Mouse (Mus musculus) liver, embryonic 11.5 days (tissue): Measurements from ENCODE around the gene Oas3. TPM values are rescaled to one million over a fixed set of nuclear protein-coding genes. Genes with fewer than 3 reads are reported as not detected.
A peak's percentile ranks its signal among the peaks of the same experiment; 100 is the strongest.

Experiments
- ATAC-seq: fragments of 200-750 bp; cut with Nextera tagmentation; replicated peaks from 2 replicates; pipeline ENCODE4 v1.8.0; 2017; ENCODE audit warnings: moderate number of reproducible peaks, mild to moderate bottlenecking, moderate TSS enrichment, moderate library complexity; ENCODE audit not compliant: low FRiP score
- DNase-seq: peaks from one replicate; pipeline ENCODE4 v3.0.0-alpha.2; 2017; ENCODE audit warnings: low spot score
- H3K27ac ChIP-seq: fragments of 300-500 bp; sonication (generic); 2 replicates; pipeline ENCODE4 v1.5.1; 2014; ENCODE audit warnings: mild to moderate bottlenecking, low read depth, low read length, control low read depth
- H3K27me3 ChIP-seq: fragments of 300-500 bp; sonication (generic); replicated peaks from 2 replicates; pipeline ENCODE4 v1.6.1; 2014; ENCODE audit warnings: low read length, mixed read lengths; ENCODE audit not compliant: control insufficient read depth, insufficient read depth
- H3K36me3 ChIP-seq: fragments of 300-500 bp; sonication (generic); 2 replicates; pipeline ENCODE4 v1.6.1; 2014; ENCODE audit warnings: mild to moderate bottlenecking, low read length, moderate library complexity, mixed read lengths; ENCODE audit not compliant: control insufficient read depth, insufficient read depth
- H3K4me1 ChIP-seq: fragments of 300-500 bp; sonication (generic); replicated peaks from 2 replicates; pipeline ENCODE4 v1.6.1; 2014; ENCODE audit warnings: low read length, mixed read lengths; ENCODE audit not compliant: control insufficient read depth, insufficient read depth
- H3K4me2 ChIP-seq: fragments of 300-500 bp; sonication (generic); 2 replicates; pipeline ENCODE4 v1.6.1; 2014; ENCODE audit warnings: mild to moderate bottlenecking, control low read depth, moderate library complexity
- H3K4me3 ChIP-seq: fragments of 300-500 bp; sonication (generic); 2 replicates; pipeline ENCODE4 v1.5.1; 2014; ENCODE audit warnings: low read depth, low read length, control low read depth
- H3K9ac ChIP-seq: fragments of 300-500 bp; sonication (generic); 2 replicates; pipeline ENCODE4 v1.6.1; 2014; ENCODE audit warnings: low read depth, low read length, control low read depth
- H3K9me3 ChIP-seq: fragments of 300-500 bp; sonication (generic); 2 replicates; pipeline ENCODE4 v1.6.1; 2016; ENCODE audit warnings: low read length, inconsistent platforms, mixed read lengths; ENCODE audit not compliant: control insufficient read depth
- WGBS: fragments of 180-500 bp; shearing (Covaris S2); extraction: QIAGEN DNeasy Blood & Tissue Kit; methylation state at CpG from one replicate; pipeline ENCODE4 v1.1.7; 2014; 5-methylcytosine and 5-hydroxymethylcytosine counted together
- polyA plus RNA-seq: library from polyadenylated mRNA; unstranded; fragments of >200 nt; fragmentation: Nextera tagmentation; extraction: Ambion mirVana; gene quantifications from 2 replicates; pipeline ENCODE4 v1.2.1, GENCODE M21; 2014

The Oas3 gene
- polyA plus RNA-seq, 1 experiment from 2014 or later: 0.04 TPM

- 71% methylated on average over 10 of the region's 10 CpGs for WGBS
- Histone ChIP-seq H3K27ac (no peak overlapping the region), H3K9ac (no peak overlapping the region), H3K4me1 (no peaks in the 10 kb centered on the region), H3K4me3 (no peak overlapping the region), H3K9me3 (no peaks in the 10 kb centered on the region), H3K36me3 (no peaks in the 10 kb centered on the region), H3K4me2 (no peak overlapping the region), H3K27me3 (peaks cover 24% of the 10 kb centered on the region)
- ATAC-seq: no peak
- no peak for DNase-seq
These were observed 60.3 kb downstream of the Oas3 start for GRCm38 (mm10) chr5:120717136-120717535.

GRCm38 (mm10) chr5:120714314-120714713 lies 63.1 kb downstream of the Oas3 start:
- peak; percentile 68 for DNase-seq
- H3K9me3 ChIP-seq: no peaks in the 10 kb centered on the region
- H3K4me1 ChIP-seq: peaks cover 8% of the 10 kb centered on the region; the same call in 1 of the 2 replicates
- no peaks in the 10 kb centered on the region for H3K36me3 ChIP-seq
- no peak overlapping the region for H3K9ac ChIP-seq
- no peak overlapping the region for H3K4me3 ChIP-seq
- 5% methylated on average over 16 of the region's 16 CpGs for WGBS
- no peak overlapping the region for H3K4me2 ChIP-seq
- H3K27ac ChIP-seq: no peak overlapping the region
- ATAC-seq: no peak
- H3K27me3 ChIP-seq: peaks cover 52% of the 10 kb centered on the region

- no peak for ATAC-seq
- Histone ChIP-seq H3K4me3 (no peak overlapping the region), H3K4me2 (no peak overlapping the region), H3K27ac (no peak overlapping the region), H3K27me3 (peaks cover 66% of the 10 kb centered on the region), H3K9me3 (no peaks in the 10 kb centered on the region), H3K9ac (no peak overlapping the region), H3K36me3 (no peaks in the 10 kb centered on the region), H3K4me1 (peaks cover 8% of the 10 kb centered on the region; the same call in 1 of the 2 replicates)
- 70% methylated on average over 8 of the region's 8 CpGs for WGBS
- no peak for DNase-seq
These were observed 64.7 kb downstream of the Oas3 start for GRCm38 (mm10) chr5:120712721-120713120.

GRCm38 (mm10) chr5:120711827-120712226 lies 65.6 kb downstream of the Oas3 start, which contains the start of gene Dtx1:
Gene Dtx1, minus strand, starts transcription at chr5:120711927.
- H3K4me2 ChIP-seq: peak within 1 kb of the TSS; percentile 58
- no peak for DNase-seq
- peak within 1 kb of the TSS; percentile 33 for H3K4me3 ChIP-seq
- H3K9ac ChIP-seq: no peak within 1 kb of the TSS
- no peaks in the 10 kb centered on the region for H3K36me3 ChIP-seq
- no peak for ATAC-seq
- H3K9me3 ChIP-seq: no peaks in the 10 kb centered on the region
- H3K27ac ChIP-seq: no peak within 1 kb of the TSS
- H3K27me3 ChIP-seq: peaks cover 73% of the 10 kb centered on the region
- 36% methylated on average over 3 of the region's 3 CpGs for WGBS
- H3K4me1 ChIP-seq: peaks cover 8% of the 10 kb centered on the region; the same call in 1 of the 2 replicates

- Histone ChIP-seq H3K36me3 (no peaks in the 10 kb centered on the region), H3K4me3 (peak overlapping the region; percentile 33), H3K27me3 (peaks cover 77% of the 10 kb centered on the region), H3K9ac (no peak overlapping the region), H3K4me2 (peak overlapping the region; percentile 58), H3K4me1 (peaks cover 9% of the 10 kb centered on the region; the same call in 1 of the 2 replicates), H3K9me3 (no peaks in the 10 kb centered on the region), H3K27ac (no peak overlapping the region)
- ATAC-seq: no peak
- DNase-seq: no peak
- 7% methylated on average over 39 of the region's 43 CpGs for WGBS
These were observed 66.0 kb downstream of the Oas3 start for GRCm38 (mm10) chr5:120711416-120711815.

- 0 out of 2 replicates have a peak overlapping the region, but pooled peaks have one; percentile 30 for H3K9ac ChIP-seq
These were observed 66.6 kb downstream of the Oas3 start for GRCm38 (mm10) chr5:120710826-120711248.

GRCm38 (mm10) chr5:120710161-120710825 lies 67.2 kb downstream of the Oas3 start:
- no peaks in the 10 kb centered on the region for H3K9me3 ChIP-seq
- 0 out of 2 replicates have a peak overlapping the region, but pooled peaks have one; percentile 30 for H3K9ac ChIP-seq
- H3K36me3 ChIP-seq: no peaks in the 10 kb centered on the region
- WGBS: 8% methylated on average over 40 of the region's 40 CpGs
- H3K4me3 ChIP-seq: peak overlapping the region; percentile 33
- peaks cover 82% of the 10 kb centered on the region for H3K27me3 ChIP-seq
- H3K4me1 ChIP-seq: peaks cover 10% of the 10 kb centered on the region; the same call in 1 of the 2 replicates
- ATAC-seq: no peak; the same call in 1 of the 2 replicates
- H3K27ac ChIP-seq: no peak overlapping the region
- no peak for DNase-seq
- H3K4me2 ChIP-seq: peak overlapping the region; percentile 58

More at GRCm38 (mm10) chr5:120710826-120711248, 66.6 kb downstream of the Oas3 start:
- H3K27ac ChIP-seq: no peak overlapping the region
- no peaks in the 10 kb centered on the region for H3K9me3 ChIP-seq
- H3K4me3 ChIP-seq: peak overlapping the region; percentile 33
- DNase-seq: no peak
- no peak for ATAC-seq
- H3K27me3 ChIP-seq: peaks cover 82% of the 10 kb centered on the region
- no peaks in the 10 kb centered on the region for H3K36me3 ChIP-seq
- WGBS: 6% methylated on average over 32 of the region's 34 CpGs
- peak overlapping the region; percentile 58 for H3K4me2 ChIP-seq
- H3K4me1 ChIP-seq: peaks cover 10% of the 10 kb centered on the region; the same call in 1 of the 2 replicates

- no peaks in the 10 kb centered on the region for H3K9me3 ChIP-seq
- H3K4me3 ChIP-seq: no peak overlapping the region
- H3K4me2 ChIP-seq: peak overlapping the region; percentile 35; the same call in 1 of the 2 replicates
- ATAC-seq (no peak), DNase-seq (no peak)
- no peak overlapping the region for H3K9ac ChIP-seq
- 47% methylated on average over 13 of the region's 13 CpGs for WGBS
- peaks cover 10% of the 10 kb centered on the region; the same call in 1 of the 2 replicates for H3K4me1 ChIP-seq
- H3K27me3 ChIP-seq: peaks cover 64% of the 10 kb centered on the region
- no peak overlapping the region for H3K27ac ChIP-seq
- H3K36me3 ChIP-seq: no peaks in the 10 kb centered on the region
These were observed 70.5 kb downstream of the Oas3 start for GRCm38 (mm10) chr5:120706976-120707375.
